Mouse (Mus musculus): ENCODE measurements at regions not wholly inside any gene's neighbourhood (a gene's known extent, or its start where the extent isn't known, plus 50 kb on each side); places are given as distances from the start of the nearest gene placed in this dataset.

GRCm38 (mm10) chr14:25226840-25227506 lies 232.0 kb upstream of the Zmiz1 start:
- no peak for DNase-seq (ENCODE audit: low read depth)

DNA sequence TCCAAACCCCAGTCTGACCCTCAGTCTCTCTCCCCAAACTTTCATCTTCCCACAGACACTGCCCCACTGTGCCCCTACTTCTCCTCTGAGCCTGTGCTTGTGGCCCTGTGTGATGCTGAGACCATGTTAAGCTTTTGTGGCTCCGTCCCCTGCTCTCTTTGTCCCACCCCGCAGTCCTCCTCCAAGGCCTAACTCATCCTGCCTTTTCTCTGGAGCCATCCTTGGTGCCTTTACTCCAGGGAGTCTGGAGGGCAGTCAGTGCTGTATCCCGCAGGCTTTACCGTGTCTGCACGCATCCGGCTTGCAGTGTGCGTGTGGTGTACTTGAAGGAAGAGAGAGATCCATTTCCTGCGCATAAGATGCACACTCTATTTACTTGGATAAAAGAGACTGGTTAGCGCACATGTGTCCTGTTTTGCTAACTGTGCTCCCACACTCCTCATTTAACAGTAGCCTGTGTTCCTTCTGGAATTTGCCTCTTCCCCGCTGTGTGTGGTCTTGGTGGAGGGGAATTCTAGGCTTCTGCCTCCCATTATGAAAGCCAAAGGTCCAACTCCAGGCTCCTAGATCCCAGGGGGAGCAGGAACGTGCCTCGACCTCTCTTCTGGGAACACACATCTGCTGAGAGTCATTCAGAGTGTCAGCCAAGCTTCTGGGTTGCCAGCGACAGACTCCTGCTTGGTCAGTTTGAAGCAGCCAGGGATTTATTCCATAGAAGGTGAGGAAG lies 230.5 kb upstream of the Zmiz1 start:
- no peak for DNase-seq (ENCODE audit: low read depth)

DNA sequence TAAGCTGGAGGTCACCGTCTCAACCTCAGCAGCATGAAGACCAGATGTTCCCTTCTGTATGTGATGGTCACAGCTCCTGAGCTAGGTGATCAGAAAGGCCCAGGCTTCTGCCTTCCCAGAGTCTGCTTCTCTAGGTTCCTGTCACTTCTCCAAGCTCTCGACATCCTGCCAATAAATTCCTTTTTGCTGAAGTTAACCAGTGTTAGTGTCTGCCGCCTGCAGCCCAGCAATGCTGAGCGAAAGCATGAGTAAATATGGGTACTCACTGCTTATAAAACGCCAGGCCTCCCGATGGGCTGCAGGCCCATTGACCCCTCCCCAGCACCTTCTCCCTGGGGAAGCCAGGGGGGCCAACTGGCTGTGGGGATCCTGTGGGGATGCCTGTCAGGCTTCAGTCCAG lies 229.4 kb upstream of the Zmiz1 start:
- DNase-seq (ENCODE audit: low read depth), result no peak

DNA sequence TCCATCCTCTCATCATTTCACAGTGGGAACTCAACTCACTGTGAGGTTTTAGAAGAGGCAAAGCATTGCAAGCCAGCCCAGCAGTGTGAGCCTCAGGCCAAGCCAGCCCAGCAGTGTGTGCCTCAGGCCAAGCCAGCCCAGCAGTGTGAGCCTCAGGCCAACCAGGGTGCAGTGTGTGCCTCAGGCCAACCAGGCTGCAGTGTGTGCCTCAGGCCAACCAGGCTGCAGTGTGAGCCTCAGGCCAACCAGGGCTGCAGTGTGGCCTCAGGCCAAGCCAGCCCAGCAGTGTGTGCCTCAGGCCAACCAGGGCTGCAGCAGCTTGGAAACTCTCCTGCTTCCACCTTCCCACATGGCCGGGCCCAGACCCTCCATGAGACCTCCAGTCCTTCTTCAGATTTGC lies 227.1 kb upstream of the Zmiz1 start:
- DNase-seq (ENCODE audit: low read depth), result no peak

DNA sequence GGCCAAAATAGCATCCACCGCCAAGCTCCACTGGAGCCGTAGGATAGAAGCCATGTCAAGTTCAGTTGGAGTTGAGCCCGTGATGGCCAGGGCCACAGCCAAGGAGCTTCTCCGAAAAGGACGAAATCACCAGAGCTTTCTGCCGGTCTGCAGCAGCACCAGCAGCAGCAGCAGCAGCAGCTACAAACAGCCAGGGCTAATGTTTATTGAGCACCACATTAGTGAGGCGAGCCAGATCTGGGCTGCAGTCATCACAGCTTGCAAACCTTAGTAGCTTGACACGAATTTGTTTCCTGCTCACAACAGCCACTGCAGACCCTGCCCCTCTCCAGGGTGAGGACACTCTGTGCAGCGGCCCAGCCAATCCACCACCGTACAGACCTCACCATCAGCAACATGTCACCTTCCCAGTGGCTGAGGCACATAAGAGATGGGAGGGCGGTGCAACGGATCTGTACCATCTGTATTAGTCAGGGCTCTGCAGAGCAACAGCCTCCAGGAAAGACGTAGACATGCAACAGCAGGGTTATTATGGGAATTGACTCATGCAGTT lies 222.5 kb upstream of the Zmiz1 start:
- DNase-seq (ENCODE audit: low read depth), result no peak

GRCm38 (mm10) chr14:25239335-25239960 lies 219.5 kb upstream of the Zmiz1 start:
- no peak for DNase-seq (ENCODE audit: low read depth)

DNA sequence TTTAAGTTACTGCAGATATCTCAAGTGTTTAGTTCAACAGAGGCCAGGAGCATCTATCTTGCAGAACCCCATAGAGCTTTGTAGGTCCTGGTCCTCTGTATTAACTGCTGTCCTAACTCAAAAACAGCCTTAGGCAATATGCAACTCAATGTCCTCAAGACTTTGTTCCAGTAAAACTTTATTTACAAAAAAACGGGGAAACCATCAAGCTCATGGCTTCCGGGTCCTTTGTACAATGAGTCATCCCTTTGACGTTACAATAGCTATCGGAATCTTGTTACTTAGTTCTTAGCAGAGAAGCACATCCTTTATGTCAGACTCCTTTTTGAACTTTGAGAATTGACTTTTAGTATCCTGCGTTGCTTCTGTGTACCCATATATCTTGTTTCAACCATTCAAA lies 216.2 kb upstream of the Zmiz1 start:
- no peak for DNase-seq (ENCODE audit: low read depth)

- no peak for DNase-seq (ENCODE audit: low read depth)
Observed at GRCm38 (mm10) chr14:25243289-25243688, 215.7 kb upstream of the Zmiz1 start.

- no peak for DNase-seq (ENCODE audit: low read depth)
Observed at GRCm38 (mm10) chr14:25243698-25244097, 215.3 kb upstream of the Zmiz1 start.

- DNase-seq (ENCODE audit: low read depth), result no peak
Observed at GRCm38 (mm10) chr14:25244841-25245240, 214.1 kb upstream of the Zmiz1 start.

DNA sequence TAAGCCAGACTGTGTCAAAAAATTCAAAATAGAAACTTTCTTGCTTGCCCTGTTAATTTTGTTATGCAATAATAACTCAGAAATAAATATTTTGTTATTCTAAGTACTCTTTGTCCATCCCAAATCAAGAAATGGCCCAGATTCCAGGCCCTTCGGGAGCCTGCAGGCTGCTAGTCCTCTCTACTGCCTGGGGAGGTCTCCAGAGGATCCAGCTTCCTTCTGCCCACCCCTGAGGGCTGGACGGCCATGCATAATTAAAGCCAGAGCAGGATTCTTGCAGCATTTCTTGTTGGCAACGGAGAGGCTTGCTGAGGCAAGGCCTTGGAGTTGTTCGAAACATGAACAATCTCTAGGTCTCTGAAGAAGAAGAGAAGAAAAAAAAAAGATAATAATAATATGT lies 213.3 kb upstream of the Zmiz1 start:
- no peak for DNase-seq (ENCODE audit: low read depth)

DNA sequence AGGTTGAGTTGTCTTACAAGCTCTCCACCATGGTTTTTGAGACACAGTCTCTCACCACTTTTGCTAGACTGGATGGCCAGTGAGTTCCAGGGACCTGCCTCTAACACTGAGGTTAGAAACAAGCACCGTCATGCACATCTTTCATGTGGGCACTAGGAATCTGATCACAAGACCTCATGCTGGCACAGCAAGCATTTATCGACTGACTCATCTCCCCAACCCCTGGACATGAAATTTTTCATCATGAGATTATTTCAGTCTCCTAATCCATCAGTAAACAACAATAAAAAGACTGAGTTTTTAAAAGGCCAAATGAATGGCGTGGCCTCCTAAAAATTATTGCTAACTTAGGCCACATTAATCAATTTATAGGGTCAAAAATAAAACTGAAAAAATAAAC lies 210.0 kb upstream of the Zmiz1 start:
- DNase-seq (ENCODE audit: low read depth), result no peak

DNA sequence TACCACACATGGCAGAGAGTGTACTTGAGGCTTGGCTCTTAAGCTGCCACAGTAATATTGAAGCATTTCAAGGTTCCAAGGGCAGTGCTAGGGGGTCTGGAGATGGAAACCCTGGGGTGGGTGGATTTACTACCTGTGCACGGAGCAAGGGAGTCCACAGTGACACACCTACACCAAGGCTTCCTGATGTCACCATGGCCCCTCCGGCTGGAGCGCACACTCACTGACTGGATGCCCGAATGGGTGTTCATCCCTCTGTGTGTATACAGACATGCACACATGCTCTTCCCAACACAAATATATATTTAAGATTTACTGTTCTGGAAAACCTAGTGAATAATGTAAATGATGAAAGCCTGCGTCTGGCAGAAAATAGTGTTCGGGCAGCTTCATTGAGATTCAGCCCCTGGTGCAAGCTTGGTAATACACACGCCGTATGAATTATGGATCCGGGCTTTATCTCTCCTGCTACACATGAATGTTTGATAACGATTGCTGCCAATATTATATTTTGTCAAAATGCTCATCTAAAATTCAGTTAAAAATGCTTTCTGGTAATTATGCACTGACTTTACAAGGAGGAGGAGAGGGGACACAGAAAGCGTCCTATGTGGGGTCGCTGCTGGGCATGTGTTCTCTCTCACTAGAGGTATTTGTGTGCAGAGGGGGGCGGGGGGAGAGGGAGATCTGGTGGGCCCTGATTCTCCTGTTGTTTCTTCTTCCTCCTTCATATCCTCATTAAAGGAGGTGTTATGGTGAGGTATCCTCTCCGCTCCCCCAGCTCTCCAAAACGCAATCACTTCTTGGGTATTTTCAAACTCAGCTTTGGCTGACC lies 205.8 kb upstream of the Zmiz1 start:
- no peak for DNase-seq (ENCODE audit: low read depth)

DNA sequence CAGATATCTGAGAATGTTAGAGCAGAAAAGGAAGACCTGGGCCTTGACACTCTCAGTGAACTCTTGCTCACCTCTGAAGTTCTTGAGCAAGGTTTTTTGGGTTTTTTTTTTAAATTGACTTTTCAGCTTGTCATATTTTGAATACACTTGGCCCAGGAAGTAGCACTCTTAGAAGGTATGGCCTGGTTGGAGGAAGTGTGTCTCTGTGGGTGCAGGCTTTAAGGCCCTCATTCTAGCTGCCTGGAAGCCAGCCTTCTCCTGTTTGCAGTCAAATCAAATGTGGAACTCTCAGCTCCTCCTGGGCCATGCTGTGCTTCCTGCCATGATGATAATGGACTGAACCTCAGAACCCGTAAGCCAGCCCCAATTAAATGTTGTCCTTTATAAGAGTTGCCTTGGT lies 195.9 kb upstream of the Zmiz1 start:
- no peak for DNase-seq (ENCODE audit: low read depth)

DNA sequence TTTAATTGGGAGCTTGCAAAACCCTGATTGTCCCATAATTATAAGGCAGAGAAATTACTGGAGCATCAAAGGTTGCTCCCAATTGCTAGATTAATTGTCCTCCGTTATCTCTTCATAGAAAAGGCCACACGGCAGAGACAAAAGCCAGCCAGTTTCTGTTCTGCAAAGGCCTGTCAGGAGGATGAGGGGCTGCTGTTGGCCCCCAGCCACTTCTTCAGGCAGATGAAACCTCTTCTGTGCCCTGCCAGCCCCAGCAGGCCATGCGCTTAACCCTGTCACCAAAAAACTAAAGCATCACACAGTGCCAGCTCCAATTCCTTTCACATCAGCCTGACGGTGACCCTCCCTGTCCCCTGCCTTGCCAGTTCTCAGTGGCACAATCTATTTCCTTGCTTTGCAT lies 192.1 kb upstream of the Zmiz1 start:
- DNase-seq (ENCODE audit: low read depth), result no peak

DNA sequence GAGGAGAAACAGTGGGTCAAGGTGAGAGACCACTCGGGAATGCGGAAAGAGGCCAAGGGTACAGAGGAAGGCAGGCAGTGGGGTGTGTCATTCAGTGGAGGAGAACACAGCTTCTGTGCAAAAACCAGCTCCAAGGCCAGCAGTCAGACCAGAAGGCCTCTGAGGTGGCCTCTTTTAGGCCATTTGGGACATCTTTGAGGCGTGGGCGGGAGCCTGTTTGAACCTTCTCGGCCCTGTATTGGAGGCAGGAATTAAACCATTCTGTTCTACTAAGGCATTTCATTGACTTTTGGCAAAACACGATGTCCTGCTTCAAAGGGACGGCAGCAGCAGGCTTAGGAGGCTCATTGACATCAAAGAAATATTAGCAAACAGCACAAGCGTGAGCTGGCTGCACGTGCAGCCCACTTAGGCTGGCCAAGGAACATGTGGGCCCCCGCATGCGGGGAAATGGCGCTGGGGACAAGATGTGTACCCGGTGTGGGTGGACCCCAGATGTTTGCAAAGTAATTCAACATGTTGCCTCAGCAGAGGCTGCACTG lies 190.8 kb upstream of the Zmiz1 start:
- DNase-seq (ENCODE audit: low read depth), result no peak

DNA sequence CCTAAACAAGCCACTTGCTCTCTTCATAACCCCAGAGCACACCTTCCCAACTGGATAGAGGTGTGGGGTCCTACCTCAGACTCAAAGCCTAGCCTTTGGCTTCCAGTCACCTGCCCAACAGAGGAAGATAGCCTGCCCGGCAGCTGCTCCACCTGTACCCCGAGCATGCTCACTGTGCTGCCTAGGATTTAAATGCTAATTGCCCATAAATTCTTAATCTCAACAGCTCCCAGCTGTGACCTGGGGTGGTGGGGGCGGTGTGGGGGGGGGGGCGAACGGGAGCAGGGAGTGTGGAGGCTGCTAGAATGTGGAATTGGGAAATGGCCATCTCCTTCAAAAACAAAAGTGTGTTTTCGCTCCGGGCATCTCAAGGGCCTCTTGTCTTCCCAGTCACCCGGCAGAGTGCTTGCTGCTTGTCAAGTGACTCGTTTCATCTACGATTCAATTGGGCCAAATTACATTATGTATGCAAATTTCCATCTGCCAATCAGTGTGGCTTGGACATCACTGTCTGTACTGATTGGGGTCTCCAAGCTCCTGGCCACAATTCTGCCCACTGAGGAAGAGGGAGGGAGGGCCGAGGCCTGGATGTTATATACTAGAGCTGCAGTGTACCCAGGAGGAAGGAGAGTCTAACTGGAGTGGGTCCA lies 188.6 kb upstream of the Zmiz1 start:
- no peak for DNase-seq (ENCODE audit: low read depth)

DNA sequence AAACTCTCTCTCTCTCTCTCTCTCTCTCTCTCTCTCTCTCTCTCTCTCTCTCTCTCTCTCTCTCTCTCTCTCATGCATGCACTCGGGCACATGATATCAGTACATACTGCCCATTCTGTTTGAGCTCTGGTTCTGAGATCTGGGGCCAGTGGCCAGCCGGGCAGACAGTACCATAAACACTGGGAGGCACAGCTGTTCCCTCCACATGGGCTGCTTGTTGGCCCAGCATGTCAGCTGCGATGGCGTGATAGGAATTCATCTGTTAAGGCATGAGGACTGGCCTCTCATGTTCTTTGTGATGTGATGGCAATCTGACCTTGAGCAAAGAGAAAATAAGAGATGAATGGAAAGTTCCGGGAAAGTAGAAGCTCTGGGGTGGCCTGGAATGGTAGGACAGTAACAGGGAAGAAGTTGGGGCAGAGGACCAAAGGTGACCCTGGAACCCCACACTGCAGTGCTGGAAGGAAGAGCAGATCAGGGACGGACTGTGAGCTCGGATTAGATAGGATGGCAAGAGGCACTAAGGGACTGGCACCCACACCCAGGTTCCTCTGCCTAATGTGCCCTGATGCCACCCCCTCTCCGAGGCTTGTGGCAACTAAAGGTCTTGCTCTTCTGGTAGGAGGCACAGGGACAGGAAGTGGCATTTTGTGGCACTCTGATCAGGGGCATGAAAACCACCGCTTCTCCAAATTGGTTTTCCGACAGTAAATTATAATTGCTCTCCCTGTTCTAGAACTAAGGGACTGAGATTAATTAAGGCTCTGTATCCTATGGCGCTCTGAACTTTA lies 186.4 kb upstream of the Zmiz1 start:
- DNase-seq (ENCODE audit: low read depth), result no peak

DNA sequence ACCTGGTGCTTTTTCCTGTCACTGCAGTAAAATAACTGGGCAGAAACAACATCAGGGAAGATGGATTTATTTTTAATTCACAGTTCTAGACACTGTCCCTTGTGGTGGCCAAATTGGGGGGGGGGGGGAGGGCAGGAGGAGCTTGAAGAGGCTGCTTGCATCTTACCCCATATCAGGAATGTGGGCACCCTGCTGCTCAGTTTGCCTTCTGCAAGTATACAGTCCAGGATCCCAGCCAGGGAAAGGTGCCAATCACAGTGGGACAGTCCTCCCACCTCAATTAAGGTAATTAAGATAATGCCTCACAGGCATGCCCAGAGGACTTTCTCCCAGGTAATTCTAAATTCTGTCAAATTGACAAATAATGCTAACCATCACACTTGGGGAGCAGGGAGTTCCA lies 179.2 kb upstream of the Zmiz1 start:
- no peak for DNase-seq (ENCODE audit: low read depth)

DNA sequence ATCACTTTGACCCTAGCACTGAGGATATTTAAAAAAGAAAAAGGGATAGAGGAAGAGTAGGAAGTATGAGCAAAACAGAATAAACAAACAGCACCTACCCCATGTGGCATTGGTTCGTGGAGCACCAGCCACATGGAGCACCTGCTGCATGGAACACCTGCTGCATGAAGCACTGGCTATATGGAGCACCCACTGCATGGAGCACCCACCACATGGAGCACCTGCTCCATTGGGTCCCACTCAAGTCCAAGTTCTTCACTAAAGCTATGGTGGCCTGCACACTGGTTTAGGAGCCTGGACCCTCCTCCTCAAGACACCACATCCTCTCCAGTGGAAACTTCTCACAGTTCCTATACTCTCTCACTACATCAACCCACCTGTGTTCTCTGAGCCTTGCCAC lies 166.4 kb upstream of the Zmiz1 start:
- DNase-seq (ENCODE audit: low read depth), result no peak

GRCm38 (mm10) chr14:25294226-25294625 lies 164.8 kb upstream of the Zmiz1 start:
- DNase-seq (ENCODE audit: low read depth), result no peak

Measured in c-Kit-positive CD71-negative TER-119-negative erythroid progenitor cells, embryonic 14.5 days (primary cell).